8 mouse cellular contexts compared by ENCODE assay signal in the genomic region with DNA sequence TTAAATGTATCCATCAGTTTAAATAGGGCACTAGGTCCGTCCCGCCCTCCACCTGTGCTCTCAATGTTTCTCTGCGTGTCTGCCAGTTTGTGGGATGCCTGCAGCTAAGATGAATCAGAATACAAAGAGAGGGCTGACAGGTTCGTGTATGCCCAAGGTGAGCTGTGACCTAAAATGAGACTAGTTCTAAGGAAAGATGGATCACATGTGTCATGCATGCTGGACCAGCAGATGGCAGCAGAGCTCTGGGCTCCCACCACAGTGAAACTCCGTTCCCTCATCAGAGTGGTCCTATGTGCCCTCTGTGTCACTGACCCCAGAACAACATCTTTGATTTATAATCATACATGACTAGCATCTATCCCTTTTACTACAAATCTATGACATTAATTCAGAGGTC.
DNase-seq lines count a peak whose midpoint lies in the region; ATAC-seq and TF ChIP-seq lines count a peak whose summit lies in the region.

No protein-coding gene starts in this region.

- H3K27ac ChIP-seq in hindbrain, embryonic 10.5 days: peak overlapping the region; percentile 88
- H3K27ac ChIP-seq in lung, embryonic 14.5 days (ENCODE audit: low read depth): no peak overlapping the region

- no peaks in the 10 kb centered on the region for H3K9me3 ChIP-seq in hindbrain, embryonic 10.5 days
- no peaks in the 10 kb centered on the region for H3K9me3 ChIP-seq in lung, embryonic 14.5 days (ENCODE audit: low read depth, low read length)

- DNase-seq in ZHBTc4 (ENCODE audit: low read depth, low spot score): peak; percentile 83
- DNase-seq in cerebellum, adult 9-11 months: peak; percentile 78
- DNase-seq in frontal cortex, postnatal 10 days (ENCODE audit: low spot score in 2 of 2): peak; percentile 60 to 78
- DNase-seq in hindbrain, embryonic 10.5 days (ENCODE audit: low spot score): peak; percentile 86
- peak; percentile 62 for DNase-seq in layer of hippocampus, adult 9-10 months (ENCODE audit: low spot score)
- peak; percentile 86 for DNase-seq in lung, embryonic 14.5 days
- DNase-seq in ovary, postnatal 36 days (ENCODE audit: low spot score): peak; percentile 44

- H3K4me3 ChIP-seq in hindbrain, embryonic 10.5 days: peak overlapping the region; percentile 62
- peak overlapping the region; percentile 34; the same call in 1 of the 2 replicates for H3K4me3 ChIP-seq in lung, embryonic 14.5 days (ENCODE audit: low read depth, low read length)

- H3K4me2 ChIP-seq in lung, embryonic 14.5 days: peak overlapping the region; percentile 79

- H3K36me3 ChIP-seq in hindbrain, embryonic 10.5 days: no peaks in the 10 kb centered on the region
- H3K36me3 ChIP-seq in lung, embryonic 14.5 days (ENCODE audit: insufficient read depth): no peaks in the 10 kb centered on the region

- no peak overlapping the region for H3K9ac ChIP-seq in lung, embryonic 14.5 days

- H3K4me1 ChIP-seq in hindbrain, embryonic 10.5 days (replicated peaks): peaks cover 33% of the 10 kb centered on the region
- H3K4me1 ChIP-seq in lung, embryonic 14.5 days (ENCODE audit: insufficient read depth): no peaks in the 10 kb centered on the region

- WGBS in hindbrain, embryonic 10.5 days: 0% methylated on average over 5 of the region's 5 CpGs
- 0% methylated on average over 5 of the region's 5 CpGs for WGBS in lung, embryonic 14.5 days

- peak; percentile 63; the same call in 1 of the 2 replicates for ATAC-seq in lung, embryonic 14.5 days (ENCODE audit: insufficient read depth)
- no peak for ATAC-seq in erythroid progenitor cell, adult 5-6 weeks (replicated peaks; ENCODE audit: low FRiP score, poor library complexity, severe bottlenecking)

- TF ChIP-seq CTCF in lung, embryonic 14.5 days (IDR thresholded peaks at IDR 0.05; ENCODE audit: low read depth): peak; percentile 94

- peaks cover 3% of the 10 kb centered on the region; the same call in 1 of the 2 replicates for H3K27me3 ChIP-seq in hindbrain, embryonic 10.5 days (ENCODE audit: insufficient read depth, poor library complexity, severe bottlenecking)
- H3K27me3 ChIP-seq in lung, embryonic 14.5 days (ENCODE audit: insufficient read depth, low read length): no peaks in the 10 kb centered on the region
